Mouse (Mus musculus) kidney, adult 9 months (tissue): ENCODE data around the gene Bmp2k.

Experiments used
- DNase-seq: peaks from one replicate; pipeline ENCODE4 v3.0.0; 2022

Bmp2k gene

GRCm38 (mm10) chr5:96997310-96997801, at the start of gene Bmp2k:
Bmp2k (plus strand) TSS chr5:96997689.
- DNase-seq = peak; percentile 94

- no peak for DNase-seq
These were observed 48.5 kb upstream of the Bmp2k start for GRCm38 (mm10) chr5:96948856-96949527.

GRCm38 (mm10) chr5:96949839-96950666, 47.4 kb upstream of the Bmp2k start:
- DNase-seq = no peak

DNA sequence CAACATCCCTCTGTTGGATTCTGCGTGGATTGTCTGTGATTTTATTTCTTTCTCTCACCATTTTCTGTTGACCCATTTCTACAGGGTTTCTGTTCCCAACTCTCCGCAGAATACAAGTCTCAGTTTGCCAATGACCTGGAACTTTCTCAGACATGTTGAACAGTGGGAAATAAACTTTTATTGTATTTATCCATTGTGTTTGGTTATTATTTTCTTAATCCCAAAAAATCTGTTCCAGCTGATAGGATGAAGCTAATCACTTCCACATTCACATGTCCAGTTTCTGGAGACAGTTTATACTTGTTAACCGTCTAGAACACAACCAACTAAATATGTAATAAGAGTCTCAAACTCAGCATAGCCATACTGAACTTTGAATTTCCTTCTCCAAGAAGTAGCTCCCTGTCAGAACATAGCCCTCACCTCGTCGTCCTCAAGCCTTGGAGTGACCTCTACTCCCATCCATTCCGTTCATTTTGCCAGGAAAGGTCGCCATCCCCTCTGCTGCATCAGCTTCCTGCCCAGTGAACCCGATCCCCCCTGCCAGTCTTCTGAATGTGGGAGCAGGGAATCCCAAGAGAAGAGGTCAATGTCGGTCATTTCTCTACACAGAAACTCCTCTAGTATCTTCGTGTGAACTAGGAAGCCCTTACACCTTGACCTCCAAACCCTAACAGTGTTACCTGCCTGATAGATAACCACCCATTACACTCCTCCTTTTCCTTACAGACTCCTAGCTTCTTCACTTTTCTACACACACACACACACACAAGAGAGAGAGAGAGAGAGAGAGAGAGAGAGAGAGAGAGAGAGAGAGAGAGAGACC, 46.6 kb upstream of the Bmp2k start:
- DNase-seq = peak; percentile 69

GRCm38 (mm10) chr5:96951493-96952105, 45.9 kb upstream of the Bmp2k start:
- no peak for DNase-seq

GRCm38 (mm10) chr5:96954040-96954439, 43.4 kb upstream of the Bmp2k start:
- DNase-seq = no peak

GRCm38 (mm10) chr5:96954466-96955027, 42.9 kb upstream of the Bmp2k start:
- DNase-seq = no peak

- no peak for DNase-seq
These were observed 40.6 kb upstream of the Bmp2k start for GRCm38 (mm10) chr5:96956926-96957325.

GRCm38 (mm10) chr5:96961122-96961521, 36.4 kb upstream of the Bmp2k start:
- no peak for DNase-seq

DNA sequence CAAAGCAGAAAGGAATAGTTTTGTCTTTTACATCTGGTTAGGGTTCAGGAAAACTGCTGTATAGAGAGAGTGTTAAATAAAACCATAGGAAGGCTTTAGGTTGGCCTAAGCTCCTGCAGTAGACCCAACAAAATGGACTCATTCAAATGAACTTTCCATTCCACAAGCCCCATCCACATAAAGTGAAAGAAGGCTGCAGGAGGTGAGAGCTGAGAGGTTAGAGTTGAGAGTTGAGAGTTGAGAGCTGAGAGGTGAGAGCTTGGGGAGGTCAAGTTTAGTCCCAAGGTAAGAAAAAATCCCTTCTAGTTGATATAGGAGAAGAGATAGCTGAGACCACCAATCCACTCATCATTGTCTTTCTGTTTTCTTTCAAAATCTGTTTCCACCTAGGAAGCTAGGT, 35.6 kb upstream of the Bmp2k start:
- no peak for DNase-seq

DNA sequence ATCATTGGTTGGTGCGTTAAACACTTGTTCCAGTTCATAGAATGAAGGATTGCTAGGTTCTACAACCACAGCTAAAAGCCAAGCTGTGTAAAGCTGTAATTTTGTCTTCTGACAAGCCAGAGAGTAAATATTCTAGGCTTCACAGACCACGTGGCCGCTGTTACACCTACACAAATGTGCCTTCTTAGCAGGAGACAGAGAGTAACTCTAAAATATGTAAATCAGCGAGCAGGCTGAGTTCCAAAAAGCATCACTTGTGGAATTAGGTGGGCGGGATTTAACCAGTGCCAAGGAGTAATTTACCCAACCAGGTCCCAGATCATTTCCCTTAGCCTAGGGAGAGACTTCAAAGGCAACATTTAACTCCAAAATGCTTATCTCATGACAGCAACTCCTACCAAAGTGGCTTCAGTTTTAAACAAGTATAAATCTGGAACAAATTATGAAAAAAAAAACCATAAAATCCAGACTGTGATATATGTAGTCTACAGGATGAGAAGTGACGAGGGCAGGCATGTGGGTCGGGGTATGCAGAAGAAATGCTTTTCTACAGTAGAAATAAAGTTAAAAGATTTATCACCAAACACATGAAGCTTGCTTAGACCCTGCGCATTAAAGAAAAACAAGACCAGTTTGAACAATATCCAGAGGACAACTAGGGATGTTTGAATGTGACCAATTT, 35.1 kb upstream of the Bmp2k start:
- DNase-seq = peak; percentile 57

- no peak for DNase-seq
These were observed 34.6 kb upstream of the Bmp2k start for GRCm38 (mm10) chr5:96962934-96963301.

DNA sequence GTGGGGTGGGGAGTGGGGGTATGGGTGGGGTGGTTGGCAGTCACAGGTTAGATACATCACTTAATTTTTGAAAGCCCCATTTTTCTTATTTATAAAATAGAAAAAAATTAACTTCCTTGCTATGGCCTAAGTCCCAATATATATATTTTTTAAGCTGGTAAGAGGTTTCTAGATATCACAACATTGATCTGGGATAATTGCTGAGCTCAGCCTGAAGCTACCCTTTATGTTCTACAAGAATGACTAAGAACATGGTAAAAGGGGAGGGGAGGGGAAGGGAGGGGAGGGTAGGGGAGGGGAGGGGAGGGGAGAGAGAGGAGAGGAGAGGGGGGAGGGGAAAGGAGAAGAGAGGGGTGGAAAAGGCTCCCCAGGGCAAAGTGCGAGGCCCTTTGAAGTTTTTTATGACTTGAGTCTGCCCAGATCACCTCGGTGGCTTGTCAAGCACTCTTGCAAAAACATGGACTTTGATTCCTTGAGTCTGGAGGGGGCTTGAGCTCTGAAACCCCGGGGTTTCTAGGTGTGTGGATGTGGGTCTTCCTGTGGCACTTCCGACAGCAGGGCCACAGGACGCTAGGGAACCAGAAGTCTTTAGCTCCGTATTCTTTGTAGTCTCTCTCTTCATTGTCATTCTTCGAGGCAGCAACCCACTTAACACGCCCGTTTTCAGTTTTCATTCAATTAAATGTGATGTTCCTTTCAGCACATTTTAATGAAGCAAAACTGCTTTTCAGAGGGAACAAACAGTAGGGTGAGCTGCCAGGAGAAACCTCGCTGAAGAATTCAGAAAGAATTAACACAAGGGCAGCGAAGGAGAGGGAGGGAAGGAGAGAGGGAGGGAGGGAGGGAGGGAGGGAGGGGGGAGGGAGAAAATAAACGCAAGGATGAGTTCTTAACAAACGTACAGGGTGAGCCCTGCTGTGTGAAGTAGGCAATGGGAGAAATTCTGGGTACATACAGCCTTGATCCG, 33.1 kb upstream of the Bmp2k start:
- peak; percentile 85 for DNase-seq

DNA sequence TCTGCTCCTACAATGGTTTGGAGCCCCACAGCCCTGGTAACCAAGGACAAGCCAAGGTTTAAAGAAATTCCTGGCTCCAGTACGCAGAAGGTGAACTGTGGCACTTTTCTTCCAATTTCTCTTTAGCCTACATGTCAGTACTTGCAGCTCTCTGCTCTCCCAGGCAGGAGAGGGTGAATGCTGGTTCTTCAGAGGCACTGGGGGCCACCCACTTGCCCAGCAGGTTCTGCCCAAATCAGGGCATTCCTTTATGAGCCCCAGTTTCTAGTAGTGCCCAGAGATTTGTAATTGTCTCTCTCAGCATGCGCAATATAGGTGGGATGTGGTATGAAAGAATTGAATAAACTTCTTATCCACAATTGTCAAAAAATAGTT, 32.5 kb upstream of the Bmp2k start:
- DNase-seq = peak; percentile 42

GRCm38 (mm10) chr5:96965503-96965902, 32.0 kb upstream of the Bmp2k start:
- DNase-seq = peak; percentile 84

DNA sequence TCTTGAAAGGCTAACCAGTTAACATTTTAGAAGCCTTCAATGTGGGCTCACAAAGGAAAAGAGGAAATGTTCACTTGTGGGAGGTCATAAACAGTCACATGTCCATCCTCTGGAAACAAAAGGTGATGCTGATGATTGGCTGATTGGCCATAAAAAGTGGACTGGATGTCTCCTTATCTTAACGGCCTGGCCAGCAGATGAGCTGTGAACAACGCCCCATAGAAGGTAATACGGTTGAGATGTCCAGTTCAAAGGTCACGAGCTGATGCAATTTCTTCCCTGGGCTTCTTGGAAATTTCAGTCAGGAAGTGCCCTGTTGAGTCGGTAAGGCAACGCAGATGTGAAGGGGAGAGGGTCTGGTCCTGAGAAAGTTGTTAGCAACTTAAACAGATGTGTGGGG, 28.9 kb upstream of the Bmp2k start:
- peak; percentile 68 for DNase-seq

GRCm38 (mm10) chr5:96969032-96969431, 28.5 kb upstream of the Bmp2k start:
- DNase-seq = no peak

DNA sequence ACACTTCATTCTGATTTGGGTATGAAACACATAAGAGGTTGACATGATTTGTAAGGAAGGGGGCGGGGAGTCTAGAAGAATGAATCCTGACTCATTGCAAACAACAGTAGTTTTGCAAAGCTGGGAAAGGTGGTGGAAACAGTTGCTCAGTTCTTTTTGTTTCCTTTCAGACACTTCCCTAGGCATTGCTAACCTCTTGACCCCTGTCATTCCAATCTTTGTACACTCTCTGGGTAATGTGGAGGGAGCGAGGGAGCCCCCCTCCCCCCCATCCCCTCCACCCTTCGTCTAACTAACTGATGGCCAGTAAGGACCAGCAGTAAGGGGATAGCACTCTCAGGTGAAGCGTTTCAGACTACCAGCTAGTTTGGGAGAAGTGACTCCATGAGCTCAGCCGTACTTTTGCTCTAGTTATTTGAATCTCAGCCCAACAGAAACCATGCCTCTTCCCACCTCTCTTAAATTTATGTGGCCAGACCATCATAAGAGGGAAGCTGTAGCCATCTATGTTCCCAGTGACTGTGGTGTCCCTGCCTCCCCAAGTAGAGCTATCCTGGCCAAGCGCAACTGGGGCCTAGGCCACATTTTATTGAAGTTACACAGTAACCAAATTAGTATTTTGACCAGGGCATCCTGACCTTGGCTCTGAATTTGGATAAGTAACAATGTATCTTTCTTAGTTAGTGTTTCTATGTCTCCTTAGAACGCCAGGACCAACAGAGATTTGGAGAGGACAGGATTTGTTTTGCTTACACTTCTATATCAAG, 27.6 kb upstream of the Bmp2k start:
- DNase-seq = peak; percentile 88

DNA sequence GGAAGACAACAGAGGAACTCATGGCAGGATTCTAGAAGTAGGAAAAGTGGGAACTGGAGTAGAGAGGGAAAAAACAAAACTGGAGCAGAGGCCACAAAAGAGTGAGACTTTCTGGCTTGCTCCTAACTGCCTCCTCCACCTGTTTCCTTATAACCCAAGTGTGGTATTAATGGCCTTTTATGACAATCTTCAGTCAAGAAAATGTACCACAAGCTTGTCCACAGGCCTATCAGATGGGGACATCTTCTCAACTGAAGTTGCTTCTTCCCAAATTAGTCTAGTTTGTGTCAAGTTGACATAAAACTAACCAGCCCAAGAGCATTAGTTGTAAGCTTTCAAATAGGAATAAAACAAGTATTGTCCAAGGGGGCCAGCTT, 27.0 kb upstream of the Bmp2k start:
- no peak for DNase-seq
